Mouse (Mus musculus): ENCODE data around the gene Hoxa7.

- TF ChIP-seq CTCF (IDR thresholded peaks at IDR 0.05; ENCODE audit: extremely low read depth, insufficient read length, insufficient replicate concordance, low read depth, low read length) (no peak), POLR2A (IDR thresholded peaks at IDR 0.05; ENCODE audit: low read depth, low read length) (no peak)
These were observed 10.9 kb upstream of the Hoxa7 start for GRCm38 (mm10) chr6:52232568-52232965.

Data from small intestine, adult 2 months (tissue).